In the genomic region with DNA sequence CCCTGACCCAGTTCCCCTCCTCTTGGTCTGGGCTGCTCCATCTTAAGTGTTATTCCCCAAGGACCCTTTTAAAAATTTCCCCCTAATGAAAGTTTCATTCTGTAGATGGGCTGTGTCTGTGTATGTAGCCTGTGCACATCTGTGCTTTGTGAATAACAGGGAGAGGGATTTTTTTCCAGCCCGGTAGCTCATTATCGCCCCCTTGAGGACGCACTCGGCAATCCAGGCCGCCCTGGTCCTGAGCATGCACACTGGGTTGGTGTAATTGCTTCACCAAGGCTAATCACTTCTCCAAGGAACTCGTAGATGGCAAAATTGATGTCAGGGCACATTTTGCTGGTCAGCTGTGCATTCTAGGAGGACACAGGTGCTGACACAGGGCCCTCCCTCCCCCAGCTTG, we compare ENCODE assay signal across 11 mouse cellular contexts. TPM values are rescaled to one million over a fixed set of nuclear protein-coding genes. Genes with fewer than 3 reads are reported as not detected.
DNase-seq lines count a peak whose midpoint lies in the region; ATAC-seq and TF ChIP-seq lines count a peak whose summit lies in the region.
"Had no signal": no experiment of that assay in that cellular context is flagged by ENCODE, and none has a peak within 500 bp of the region (broad histone marks: within the 10 kb centered on the region; RNA-seq: fewer than 3 reads in every experiment).

No protein-coding gene starts in this region.

- WGBS in cerebellum, adult 2 months, result 15% methylated on average over 6 of the region's 6 CpGs
- 4% methylated on average over 6 of the region's 6 CpGs for WGBS in liver, embryonic 13.5 days (ENCODE audit: insufficient replicate concordance)

- H3K27me3 ChIP-seq in cerebellum, adult 2 months (ENCODE audit: control insufficient read depth, insufficient read depth, low read length), result no peaks in the 10 kb centered on the region
- peaks cover 75% of the 10 kb centered on the region for H3K27me3 ChIP-seq in liver, embryonic 13.5 days
- H3K27me3 ChIP-seq: Patski had no signal

- ATAC-seq in liver, embryonic 13.5 days (ENCODE audit: low read depth), result no peak
- ATAC-seq: Patski had no signal

- no peak overlapping the region for H3K27ac ChIP-seq in cerebellum, adult 2 months (ENCODE audit: insufficient read depth, low read length)
- no peak overlapping the region for H3K27ac ChIP-seq in left cerebral cortex, adult 2 months
- H3K27ac ChIP-seq in liver, embryonic 13.5 days, result no peak overlapping the region
- H3K27ac ChIP-seq: heart, embryonic 15.5 days had no signal

- peak; percentile 66 for TF ChIP-seq CTCF in cerebellum, adult 2 months (IDR thresholded peaks at IDR 0.05; ENCODE audit: borderline replicate concordance, insufficient read depth, low read depth, low read length)
- peak; percentile 70 for TF ChIP-seq CTCF in left cerebral cortex, adult 2 months (IDR thresholded peaks at IDR 0.05)

- no peak overlapping the region for H3K9ac ChIP-seq in liver, embryonic 13.5 days
- H3K9ac ChIP-seq: heart, embryonic 15.5 days had no signal

- no peaks in the 10 kb centered on the region for H3K36me3 ChIP-seq in liver, embryonic 13.5 days
- H3K36me3 ChIP-seq: heart, embryonic 15.5 days had no signal

- intact Hi-C loops in left cerebral cortex, adult 2 months (cut with DNase I), result loop anchor here (5.0 kb wide), 1 partner anchor 44 kb away; no protein-coding TSS in a partner anchor

- TF ChIP-seq POLR2A in cerebellum, adult 2 months (IDR thresholded peaks at IDR 0.05; ENCODE audit: borderline replicate concordance, insufficient read depth, low read length), result no peak

- DNase-seq in cerebellum, adult 2 months, result peak; percentile 37 to 63
- DNase-seq in cerebellum, adult 11 months, result no peak
- peak in 1 of 2 experiments; percentile 53 for DNase-seq in left cerebral cortex, adult 2 months (ENCODE audit: extremely low spot score in 1 of 2, low spot score in 2 of 2)
- DNase-seq in left cerebral cortex, adult 8-10 months (ENCODE audit: low spot score in 2 of 2), result no peak
- DNase-seq in Muller cell, postnatal 12 days (ENCODE audit: inconsistent ontology term), result peak; percentile 12
- peak; percentile 58 for DNase-seq in embryo, embryonic 11 days
- DNase-seq in liver, embryonic 13.5 days, result peak; percentile 16
- DNase-seq in thymus, postnatal 14 days, result peak; percentile 39

- no peak overlapping the region for H3K4me2 ChIP-seq in liver, embryonic 13.5 days
- H3K4me2 ChIP-seq: heart, embryonic 15.5 days had no signal

- no peaks in the 10 kb centered on the region for H3K4me1 ChIP-seq in cerebellum, adult 2 months (ENCODE audit: control insufficient read depth, insufficient read depth, low read length)
- H3K4me1 ChIP-seq in liver, embryonic 13.5 days (replicated peaks), result no peaks in the 10 kb centered on the region
- H3K4me1 ChIP-seq: heart, embryonic 15.5 days had no signal

- H3K4me3 ChIP-seq in cerebellum, adult 2 months (replicated peaks; ENCODE audit: insufficient read depth, low read depth, low read length), result no peak overlapping the region
- no peak overlapping the region for H3K4me3 ChIP-seq in left cerebral cortex, adult 2 months
- no peak overlapping the region for H3K4me3 ChIP-seq in liver, embryonic 13.5 days (replicated peaks)
- H3K4me3 ChIP-seq: heart, embryonic 15.5 days; myocyte had no signal

- H3K9me3 ChIP-seq in liver, embryonic 13.5 days (replicated peaks), result no peaks in the 10 kb centered on the region
- H3K9me3 ChIP-seq: heart, embryonic 15.5 days had no signal

RNA-seq across cellular contexts. Expression of a gene that starts 14.3 kb away (rescaled TPM):
- polyA plus RNA-seq in cerebellum, adult 2 months (2012; rRNA removed), result 44.5 and 51.9 TPM in 2 replicates
- total RNA-seq in left cerebral cortex, adult 2 months (2021), result 1 to 10 TPM; 3.5 to 4.6 TPM
- 10 to 100 TPM in 1 of 4 experiments, 1 to 10 TPM in 3; 5.9 to 10.5 (median 7.6) TPM for total RNA-seq in left cerebral cortex, adult 8-10 months (2022)
- 0.10 and 0.14 TPM in 2 replicates for polyA plus RNA-seq in liver, embryonic 13.5 days (2015; fragmentation: Nextera tagmentation; extraction: Ambion mirVana)
- polyA plus RNA-seq: myocyte, Patski had no signal

Comparison
In these comparisons a context has a peak if more than half of its experiments do, and no peak if none do; other contexts are left out.
1. DNase-seq: peak in cerebellum, adult 2 months (2 of 2), Muller cell, postnatal 12 days (single experiment), embryo, embryonic 11 days (single experiment), liver, embryonic 13.5 days (single experiment) and thymus, postnatal 14 days (single experiment); none in cerebellum, adult 11 months (single experiment) and left cerebral cortex, adult 8-10 months (0 of 2).